Mouse (Mus musculus) neural tube, embryonic 14.5 days (tissue): ENCODE data around the gene Aoc1. TPM values are rescaled to one million over a fixed set of nuclear protein-coding genes. Genes with fewer than 3 reads are reported as not detected.

Experiments used
- ATAC-seq: fragments of 200-750 bp; cut with Nextera tagmentation; 2 replicates; pipeline ENCODE4 v1.8.0; 2017; ENCODE audit warnings: low read depth, mild to moderate bottlenecking, moderate TSS enrichment, moderate library complexity
- H3K27ac ChIP-seq: fragments of 300-500 bp; sonication (generic); 2 replicates; pipeline ENCODE4 v1.5.1; 2014; ENCODE audit warnings: low read depth, mild to moderate bottlenecking, control low read depth, low read length, moderate library complexity, mixed read lengths
- H3K27me3 ChIP-seq: fragments of 300-500 bp; sonication (generic); 2 replicates; pipeline ENCODE4 v1.6.1; 2014; ENCODE audit warnings: low read length; ENCODE audit not compliant: control insufficient read depth, insufficient read depth
- H3K36me3 ChIP-seq: fragments of 300-500 bp; sonication (generic); 2 replicates; pipeline ENCODE4 v1.6.1; 2014; ENCODE audit warnings: low read length, mixed read lengths; ENCODE audit not compliant: control insufficient read depth, insufficient read depth
- H3K4me1 ChIP-seq: fragments of 300-500 bp; sonication (generic); 2 replicates; pipeline ENCODE4 v1.6.1; 2014; ENCODE audit warnings: low read length; ENCODE audit not compliant: control insufficient read depth, insufficient read depth
- H3K4me2 ChIP-seq: fragments of 300-500 bp; sonication (generic); 2 replicates; pipeline ENCODE4 v1.6.1; 2014; ENCODE audit warnings: mild to moderate bottlenecking, low read depth, low read length, control low read depth
- H3K4me3 ChIP-seq: fragments of 300-500 bp; sonication (generic); 2 replicates; pipeline ENCODE4 v1.5.1; 2014; ENCODE audit warnings: low read depth, low read length, control low read depth, mixed read lengths
- H3K9ac ChIP-seq: fragments of 300-500 bp; sonication (generic); replicated peaks from 2 replicates; pipeline ENCODE4 v1.6.1; 2014; ENCODE audit warnings: low read depth, mild to moderate bottlenecking, control low read depth, low read length, mixed read lengths
- H3K9me3 ChIP-seq: fragments of 300-500 bp; sonication (generic); 2 replicates; pipeline ENCODE4 v1.6.1; 2016; ENCODE audit warnings: low read length; ENCODE audit not compliant: control insufficient read depth
- WGBS: fragments of 180-500 bp; shearing (Covaris S2); extraction: QIAGEN DNeasy Blood & Tissue Kit; methylation state at CpG from one replicate; pipeline ENCODE4 v1.1.7; 2014; 5-methylcytosine and 5-hydroxymethylcytosine counted together
- polyA plus RNA-seq: library from polyadenylated mRNA; unstranded; fragments of >200 nt; fragmentation: Nextera tagmentation; extraction: Ambion mirVana; gene quantifications from 2 replicates; pipeline ENCODE4 v1.2.1, GENCODE M21; 2014

Gene Aoc1
- not detected in 2 replicates for polyA plus RNA-seq

GRCm38 (mm10) chr6:48872596-48872995, at the start of gene Aoc1:
Aoc1 (plus strand) TSS chr6:48872896.
- H3K4me3 ChIP-seq: no peak within 1 kb of the TSS
- H3K36me3 ChIP-seq: no peaks in the 10 kb centered on the region
- no peaks in the 10 kb centered on the region for H3K4me1 ChIP-seq
- H3K9ac ChIP-seq: no peak within 1 kb of the TSS
- H3K27me3 ChIP-seq: peaks cover 2% of the 10 kb centered on the region; the same call in 1 of the 2 replicates
- no peak within 1 kb of the TSS for H3K27ac ChIP-seq
- H3K4me2 ChIP-seq: no peak within 1 kb of the TSS
- no peak for ATAC-seq
- WGBS: 87% methylated on average over 5 of the region's 5 CpGs
- no peaks in the 10 kb centered on the region for H3K9me3 ChIP-seq

GRCm38 (mm10) chr6:48825016-48825415, 47.7 kb upstream of the Aoc1 start:
- H3K27ac ChIP-seq: no peak overlapping the region
- H3K27me3 ChIP-seq: no peaks in the 10 kb centered on the region
- no peak overlapping the region for H3K4me3 ChIP-seq
- 74% methylated on average over 7 of the region's 7 CpGs for WGBS
- no peak overlapping the region for H3K4me2 ChIP-seq
- no peak for ATAC-seq
- no peaks in the 10 kb centered on the region for H3K9me3 ChIP-seq
- no peaks in the 10 kb centered on the region for H3K36me3 ChIP-seq
- no peaks in the 10 kb centered on the region for H3K4me1 ChIP-seq
- no peak overlapping the region for H3K9ac ChIP-seq

- Histone ChIP-seq H3K36me3 (no peaks in the 10 kb centered on the region), H3K4me1 (no peaks in the 10 kb centered on the region), H3K27me3 (no peaks in the 10 kb centered on the region), H3K4me3 (no peak overlapping the region), H3K4me2 (no peak overlapping the region), H3K9me3 (no peaks in the 10 kb centered on the region), H3K9ac (no peak overlapping the region), H3K27ac (no peak overlapping the region)
- 89% methylated on average over 1 of the region's 1 CpGs for WGBS
- ATAC-seq: no peak
Measured at GRCm38 (mm10) chr6:48828976-48829375, 43.7 kb upstream of the Aoc1 start.

GRCm38 (mm10) chr6:48829651-48830050, 43.0 kb upstream of the Aoc1 start:
- Histone ChIP-seq H3K4me2 (no peak overlapping the region), H3K36me3 (0 out of 2 replicates have a peak, but pooled peaks cover 4% of the 10 kb centered on the region), H3K9me3 (no peaks in the 10 kb centered on the region), H3K4me3 (no peak overlapping the region), H3K4me1 (no peaks in the 10 kb centered on the region), H3K27me3 (no peaks in the 10 kb centered on the region), H3K9ac (no peak overlapping the region), H3K27ac (no peak overlapping the region)
- ATAC-seq: no peak

DNA sequence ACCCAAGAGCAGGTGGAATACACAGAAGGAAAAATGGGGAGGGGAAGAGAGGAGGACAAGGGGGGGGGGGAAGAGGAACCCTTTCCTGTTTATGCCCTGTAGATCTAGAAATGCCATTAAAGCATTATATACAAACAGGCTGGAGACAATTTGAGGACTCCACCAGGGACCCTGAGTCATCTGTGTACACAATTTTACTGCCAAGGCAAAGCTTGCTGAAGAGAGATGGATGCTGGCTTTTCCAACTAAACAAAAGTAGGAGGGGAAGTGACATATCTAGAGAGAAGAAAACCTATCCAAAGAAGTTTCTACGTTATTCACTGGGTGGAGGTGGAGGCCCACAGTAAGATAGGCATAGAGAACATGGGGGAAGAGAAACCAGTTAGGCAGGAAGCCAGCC, 42.5 kb upstream of the Aoc1 start:
- H3K27me3 ChIP-seq: no peaks in the 10 kb centered on the region
- no peaks in the 10 kb centered on the region for H3K4me1 ChIP-seq
- WGBS: 74% methylated on average over 1 of the region's 1 CpGs
- ATAC-seq: no peak
- H3K4me3 ChIP-seq: no peak overlapping the region
- H3K4me2 ChIP-seq: no peak overlapping the region
- H3K9me3 ChIP-seq: no peaks in the 10 kb centered on the region
- no peak overlapping the region for H3K9ac ChIP-seq
- no peak overlapping the region for H3K27ac ChIP-seq
- H3K36me3 ChIP-seq: 0 out of 2 replicates have a peak, but pooled peaks cover 5% of the 10 kb centered on the region

DNA sequence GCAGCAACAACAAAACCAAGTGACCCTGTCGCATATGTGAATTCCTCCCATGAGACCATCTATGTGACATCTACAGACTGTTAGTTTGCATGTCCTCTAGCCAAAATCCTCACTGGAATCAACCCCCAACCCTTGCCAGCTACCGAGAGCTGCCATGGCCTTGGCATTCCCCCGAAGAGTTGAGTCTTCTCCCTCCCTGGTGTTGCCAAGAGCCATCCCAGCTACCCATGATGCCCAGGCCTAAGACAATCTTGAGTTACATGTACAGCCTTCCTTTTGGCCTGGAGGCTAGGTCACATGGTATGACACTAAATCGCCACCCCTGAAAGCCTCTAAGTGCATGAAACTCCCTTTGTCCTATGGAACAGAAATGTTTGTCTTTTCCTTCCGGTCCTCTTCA, 41.6 kb upstream of the Aoc1 start:
- no peak overlapping the region for H3K4me3 ChIP-seq
- no peak overlapping the region for H3K9ac ChIP-seq
- no peak for ATAC-seq
- H3K27ac ChIP-seq: no peak overlapping the region
- WGBS: 88% methylated on average over 5 of the region's 5 CpGs
- H3K4me2 ChIP-seq: no peak overlapping the region
- 0 out of 2 replicates have a peak, but pooled peaks cover 5% of the 10 kb centered on the region for H3K36me3 ChIP-seq
- no peaks in the 10 kb centered on the region for H3K4me1 ChIP-seq
- H3K9me3 ChIP-seq: no peaks in the 10 kb centered on the region
- no peaks in the 10 kb centered on the region for H3K27me3 ChIP-seq

GRCm38 (mm10) chr6:48832426-48832825, 40.3 kb upstream of the Aoc1 start:
- ATAC-seq: no peak
- H3K4me1 ChIP-seq: no peaks in the 10 kb centered on the region
- H3K9ac ChIP-seq: no peak overlapping the region
- H3K4me3 ChIP-seq: no peak overlapping the region
- H3K4me2 ChIP-seq: no peak overlapping the region
- 94% methylated on average over 1 of the region's 1 CpGs for WGBS
- H3K27ac ChIP-seq: no peak overlapping the region
- 0 out of 2 replicates have a peak, but pooled peaks cover 5% of the 10 kb centered on the region for H3K36me3 ChIP-seq
- no peaks in the 10 kb centered on the region for H3K9me3 ChIP-seq
- no peaks in the 10 kb centered on the region for H3K27me3 ChIP-seq

GRCm38 (mm10) chr6:48833515-48833914, 39.2 kb upstream of the Aoc1 start:
- no peaks in the 10 kb centered on the region for H3K9me3 ChIP-seq
- H3K36me3 ChIP-seq: 0 out of 2 replicates have a peak, but pooled peaks cover 5% of the 10 kb centered on the region
- H3K4me2 ChIP-seq: no peak overlapping the region
- H3K4me1 ChIP-seq: no peaks in the 10 kb centered on the region
- H3K4me3 ChIP-seq: no peak overlapping the region
- no peaks in the 10 kb centered on the region for H3K27me3 ChIP-seq
- no peak for ATAC-seq
- no peak overlapping the region for H3K27ac ChIP-seq
- 96% methylated on average over 4 of the region's 4 CpGs for WGBS
- no peak overlapping the region for H3K9ac ChIP-seq

DNA sequence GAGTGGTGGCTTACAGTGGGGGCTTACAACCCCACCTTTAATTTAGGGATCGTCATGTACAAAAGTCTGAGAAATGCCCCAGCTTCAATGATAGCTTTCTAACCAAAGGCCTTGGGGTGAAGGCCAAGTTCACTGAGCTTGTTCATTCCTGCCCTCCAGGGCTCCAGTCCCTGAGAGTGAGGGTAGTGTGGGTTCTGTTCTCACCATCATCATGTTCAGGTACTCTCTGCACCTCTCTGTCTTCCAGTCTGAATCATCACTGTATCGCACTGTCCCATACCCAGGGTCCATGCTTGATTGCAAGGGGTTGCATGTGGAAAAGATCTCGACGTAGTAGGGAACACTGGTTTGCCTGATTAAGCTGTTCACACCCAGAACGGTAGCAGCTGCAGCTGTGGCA, 37.5 kb upstream of the Aoc1 start:
- 90% methylated on average over 5 of the region's 5 CpGs for WGBS
- Histone ChIP-seq H3K4me2 (no peak overlapping the region), H3K36me3 (0 out of 2 replicates have a peak, but pooled peaks cover 5% of the 10 kb centered on the region), H3K4me1 (no peaks in the 10 kb centered on the region; the same call in none of the 2 replicates), H3K27me3 (no peaks in the 10 kb centered on the region), H3K9ac (no peak overlapping the region), H3K27ac (no peak overlapping the region), H3K9me3 (no peaks in the 10 kb centered on the region), H3K4me3 (no peak overlapping the region)
- ATAC-seq: no peak
